Comparison of ENCODE assay signal across 27 mouse cellular contexts in the genomic region with DNA sequence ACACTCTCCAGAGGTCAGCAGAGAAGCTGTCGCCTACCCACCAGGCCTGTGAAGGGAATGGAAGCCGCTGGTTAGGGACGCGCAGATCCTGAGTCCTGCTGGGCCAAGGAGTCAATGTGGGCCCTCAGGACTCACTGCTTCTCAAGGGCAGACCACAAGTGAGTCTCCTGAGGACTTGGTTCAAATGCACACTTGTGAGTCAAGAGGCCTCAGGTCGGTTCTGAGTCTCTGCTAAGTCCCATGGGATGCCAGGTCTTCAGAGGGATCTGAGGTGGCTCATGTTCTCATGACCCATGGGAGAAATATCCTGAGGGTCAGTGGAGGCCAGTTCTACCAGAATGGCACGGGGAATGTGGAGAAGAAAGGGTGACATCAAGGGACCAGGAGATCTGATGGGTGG. TPM values are rescaled to one million over a fixed set of nuclear protein-coding genes. Genes with fewer than 3 reads are reported as not detected.
"Had no signal": no experiment of that assay in that cellular context is flagged by ENCODE, and none has a peak within 500 bp of the region (broad histone marks: within the 10 kb centered on the region; RNA-seq: fewer than 3 reads in every experiment).

No protein-coding gene starts in this region.

- H3K4me1 ChIP-seq: hindbrain, embryonic 10.5 days; hindbrain, embryonic 12.5 days; intestine, embryonic 15.5 days; liver, embryonic 13.5 days had no signal

- H3K9ac ChIP-seq: heart, embryonic 12.5 days; hindbrain, embryonic 12.5 days; hindbrain, embryonic 14.5 days; intestine, embryonic 15.5 days; limb, embryonic 12.5 days; liver, embryonic 13.5 days had no signal

- H3K9me3 ChIP-seq: heart, embryonic 12.5 days; hindbrain, embryonic 10.5 days; hindbrain, embryonic 12.5 days; intestine, embryonic 15.5 days; limb, embryonic 10.5 days; limb, embryonic 12.5 days; liver, embryonic 13.5 days had no signal

- H3K27ac ChIP-seq: gastrocnemius, adult 2 months; heart, adult 2 months; hindbrain, embryonic 10.5 days; hindbrain, embryonic 12.5 days; hindbrain, embryonic 14.5 days; intestine, embryonic 15.5 days; layer of hippocampus, adult 2 months; left cerebral cortex, adult 2 months; limb, embryonic 10.5 days; limb, embryonic 12.5 days; liver, embryonic 13.5 days had no signal

- DNase-seq: gastrocnemius, adult 2 months; gastrocnemius, postnatal 10 days; gastrocnemius, postnatal 25 days; heart, adult 2 months; heart, postnatal 10 days; heart, postnatal 4 days; kidney, adult 18-20 months; kidney, adult 8-10 months; kidney, postnatal 10 days; kidney, postnatal 25 days; kidney, postnatal 4 days; liver; liver, embryonic 13.5 days had no signal

- H3K36me3 ChIP-seq: hindbrain, embryonic 10.5 days; hindbrain, embryonic 12.5 days; intestine, embryonic 15.5 days; limb, embryonic 10.5 days; liver, embryonic 13.5 days had no signal

- H3K4me2 ChIP-seq: heart, embryonic 12.5 days; hindbrain, embryonic 12.5 days; hindbrain, embryonic 14.5 days; intestine, embryonic 15.5 days; limb, embryonic 12.5 days; liver, embryonic 11.5 days; liver, embryonic 13.5 days had no signal

- H3K27me3 ChIP-seq: heart, embryonic 12.5 days; hindbrain, embryonic 12.5 days; intestine, embryonic 15.5 days; limb, embryonic 12.5 days; liver, embryonic 13.5 days had no signal

- ATAC-seq: hindbrain, embryonic 16.5 days; inflammation-experienced regulatory T-cells, adult 6 months; intestine, embryonic 15.5 days; intestine, postnatal 0 days had no signal

- H3K4me3 ChIP-seq: gastrocnemius, adult 2 months; heart, adult 2 months; heart, embryonic 12.5 days; hindbrain, embryonic 10.5 days; hindbrain, embryonic 12.5 days; intestine, embryonic 15.5 days; layer of hippocampus, adult 2 months; left cerebral cortex, adult 2 months; limb, embryonic 10.5 days; limb, embryonic 12.5 days; liver, embryonic 13.5 days had no signal

RNA-seq across cellular contexts. Expression of a gene that starts 25.7 kb away (rescaled TPM):
- total RNA-seq: granulocyte monocyte progenitor cell, adult 5-6 weeks had no signal
